Mouse (Mus musculus) spleen, postnatal 4 days (tissue): ENCODE results near the gene H2-D1.
"Not testable (repeated sequence)": the region's sequence is repeated elsewhere in the genome, so short reads cannot be mapped to it uniquely, and the experiment has no call there.

Experiments used
- DNase-seq, 2 experiments: peaks; one replicate each; pipeline ENCODE4 v3.0.0; 2022; ENCODE audit warnings: low spot score in 2 of 2

The H2-D1 gene

GRCm38 (mm10) chr17:35262664-35263522 is at the start of gene H2-D1:
Gene H2-D1 (plus strand): TSS chr17:35262730.
- peak; percentile 97 to 99 for DNase-seq

- no peak for DNase-seq
These were observed 49.5 kb upstream of the H2-D1 start for GRCm38 (mm10) chr17:35213071-35213470.

GRCm38 (mm10) chr17:35218516-35219193 is 43.9 kb upstream of the H2-D1 start:
- DNase-seq = peak; percentile 56 to 78

GRCm38 (mm10) chr17:35219601-35220041 is 42.9 kb upstream of the H2-D1 start:
- no peak for DNase-seq

- DNase-seq = no peak
These were observed 42.2 kb upstream of the H2-D1 start, which contains the start of gene Gm16181 for GRCm38 (mm10) chr17:35220156-35220952. Gene Gm16181 (plus strand): TSS chr17:35220834.

- DNase-seq = no peak
These were observed 40.2 kb upstream of the H2-D1 start for GRCm38 (mm10) chr17:35222299-35222698.

- DNase-seq = no peak
These were observed 37.9 kb upstream of the H2-D1 start for GRCm38 (mm10) chr17:35224641-35225040.

GRCm38 (mm10) chr17:35225456-35225855 is 37.1 kb upstream of the H2-D1 start:
- no peak for DNase-seq

- no peak for DNase-seq
These were observed 35.9 kb upstream of the H2-D1 start for GRCm38 (mm10) chr17:35226561-35227046.

- no peak for DNase-seq
These were observed 31.5 kb upstream of the H2-D1 start for GRCm38 (mm10) chr17:35231022-35231421.

GRCm38 (mm10) chr17:35232043-35232442 is 30.5 kb upstream of the H2-D1 start:
- peak; percentile 86 to 97 for DNase-seq

- no peak for DNase-seq
These were observed 29.9 kb upstream of the H2-D1 start for GRCm38 (mm10) chr17:35232659-35233058.

- no peak for DNase-seq
These were observed 29.2 kb upstream of the H2-D1 start, which contains the start of gene Atp6v1g2 for GRCm38 (mm10) chr17:35233114-35233980. Gene Atp6v1g2 (plus strand): TSS chr17:35233660.

- DNase-seq = not testable (repeated sequence)
These were observed 28.4 kb upstream of the H2-D1 start for GRCm38 (mm10) chr17:35234090-35234489.

GRCm38 (mm10) chr17:35234903-35235302 is 27.6 kb upstream of the H2-D1 start:
- peak; percentile 54 to 78 for DNase-seq

- DNase-seq = peak; percentile 86 to 90
These were observed 26.7 kb upstream of the H2-D1 start, which contains the start of gene Nfkbil1 for GRCm38 (mm10) chr17:35235614-35236389. Gene Nfkbil1 (minus strand): TSS chr17:35235792.

GRCm38 (mm10) chr17:35236390-35236746 is 26.2 kb upstream of the H2-D1 start:
- DNase-seq = peak; percentile 99 to 100

GRCm38 (mm10) chr17:35236996-35237395 is 25.5 kb upstream of the H2-D1 start:
- no peak for DNase-seq

- no peak for DNase-seq
These were observed 25.0 kb upstream of the H2-D1 start for GRCm38 (mm10) chr17:35237504-35237903.

- DNase-seq = no peak
These were observed 22.8 kb upstream of the H2-D1 start for GRCm38 (mm10) chr17:35239700-35240099.
